Mouse (Mus musculus) spleen, adult 2 months (tissue): ENCODE results near the gene Slc35b3.

ENCODE experiments used
- CTCF ChIP-seq: fragments of 200-500 bp; IDR thresholded peaks from 2 replicates; pipeline ENCODE4 v1.5.1; 2011; ENCODE audit warnings: mild to moderate bottlenecking, inconsistent platforms; ENCODE audit not compliant: insufficient read depth, insufficient read length, insufficient replicate concordance; ENCODE audit errors: extremely low read depth
- POLR2A ChIP-seq: fragments of 200-500 bp; IDR thresholded peaks from 2 replicates; pipeline ENCODE4 v1.6.1; 2011; ENCODE audit warnings: low read depth, low read length, inconsistent platforms

- no peak for TF ChIP-seq POLR2A
- TF ChIP-seq CTCF: no peak
These were observed 42.3 kb downstream of the Slc35b3 start for GRCm38 (mm10) chr13:38918188-38918885.
